Mouse (Mus musculus) Patski (cell line): ENCODE measurements around the gene Eps8l2. TPM values are rescaled to one million over a fixed set of nuclear protein-coding genes. Genes with fewer than 3 reads are reported as not detected.

ENCODE experiments used
- ATAC-seq: fragments of 100-300 bp; one replicate; pipeline ENCODE4 v1.8.0; 2021
- CTCF ChIA-PET: fragments of 350-600 bp; sonication (Branson Sonifier 250); formaldehyde crosslinking; loops from one replicate; lab custom pipeline; 2022; ENCODE audit warnings: inconsistent platforms; lab: Charles Lee
- POLR2A ChIA-PET: fragments of 350-600 bp; sonication (Branson Sonifier 250); formaldehyde crosslinking; loops from one replicate; lab custom pipeline; 2022; ENCODE audit warnings: antibody characterized with exemption, inconsistent platforms; lab: Charles Lee
- DNase-seq: peaks from one replicate; pipeline ENCODE4 v3.0.0-alpha.2; 2011; ENCODE audit warnings: low read depth, low spot score
- H3K27me3 ChIP-seq: fragments of 371-371 bp; one replicate; pipeline ENCODE4 v1.5.1; 2021
- CTCF ChIP-seq: fragments of 100-300 bp; IDR thresholded peaks from one replicate; pipeline ENCODE4 v1.5.1; 2021
- in situ Hi-C: fragments of 300-500 bp; cut with MboI; formaldehyde crosslinking; loops from 3 replicates; pipeline ENCODE4 v1.11.1; 2018; ENCODE audit warnings: low pct_unique_long_range_greater_than_20kb, mixed read lengths
- polyA plus RNA-seq: library from polyadenylated mRNA; unstranded; gene quantifications from one replicate; pipeline ENCODE4 v1.2.3, GENCODE M21; 2021

Gene Eps8l2
- polyA plus RNA-seq, 1 experiment from 2014 or later = 114 TPM

GRCm38 (mm10) chr7:141340476-141340875 lies 1.8 kb downstream of the Eps8l2 start:
- DNase-seq = no peak
- POLR2A ChIA-PET = interaction anchor here (1.8 to 1.9 kb wide), 2 partner anchors 12 to 20 kb away, joined by 6 to 8 read pairs; no protein-coding TSS in a partner anchor
- TF ChIP-seq CTCF = no peak
- CTCF ChIA-PET = interaction anchor here (1.1 to 1.9 kb wide), 5 partner anchors 9 to 55 kb away, joined by 3 to 4 read pairs (median 3); no protein-coding TSS in a partner anchor
- no peaks in the 10 kb centered on the region for H3K27me3 ChIP-seq
- ATAC-seq = peak; percentile 45
- in situ Hi-C loops = no loop called here

GRCm38 (mm10) chr7:141341689-141342226 lies 3.1 kb downstream of the Eps8l2 start:
- in situ Hi-C loops = no loop called here
- CTCF ChIA-PET = interaction anchor here (1.2 to 1.9 kb wide), 4 partner anchors 19 to 101 kb away, joined by 3 to 4 read pairs (median 3); no protein-coding TSS in a partner anchor
- ATAC-seq (no peak), DNase-seq (no peak)
- TF ChIP-seq CTCF = no peak
- POLR2A ChIA-PET = interaction anchor here (1.0 kb wide), 1 partner anchor 13 kb away, joined by 3 read pairs; no protein-coding TSS in a partner anchor
- H3K27me3 ChIP-seq = no peaks in the 10 kb centered on the region

- POLR2A ChIA-PET = interaction anchor here (1.3 kb wide), 1 partner anchor 14 kb away, joined by 3 read pairs; no protein-coding TSS in a partner anchor
- no peaks in the 10 kb centered on the region for H3K27me3 ChIP-seq
- in situ Hi-C loops = no loop called here
Observed at GRCm38 (mm10) chr7:141343230-141343629, 4.5 kb downstream of the Eps8l2 start.

GRCm38 (mm10) chr7:141343696-141344095 lies 5.0 kb downstream of the Eps8l2 start:
- CTCF ChIA-PET = interaction anchor here (1.0 kb wide), 1 partner anchor 14 kb away, joined by 3 read pairs; no protein-coding TSS in a partner anchor
- POLR2A ChIA-PET = interaction anchor here (1.3 kb wide), 1 partner anchor 14 kb away, joined by 3 read pairs; no protein-coding TSS in a partner anchor

More at GRCm38 (mm10) chr7:141343230-141343629, 4.5 kb downstream of the Eps8l2 start:
- TF ChIP-seq CTCF = no peak
- ATAC-seq (no peak), DNase-seq (no peak)
- CTCF ChIA-PET = interaction anchor here (1.0 kb wide), 1 partner anchor 14 kb away, joined by 3 read pairs; no protein-coding TSS in a partner anchor

GRCm38 (mm10) chr7:141344787-141345186 lies 6.1 kb downstream of the Eps8l2 start:
- ATAC-seq = no peak
- in situ Hi-C loops = no loop called here
- no peak for DNase-seq
- CTCF ChIA-PET = interaction anchor here (1.2 to 1.6 kb wide), 3 partner anchors 11 to 20 kb away, joined by 4 to 5 read pairs (median 4); no protein-coding TSS in a partner anchor
- TF ChIP-seq CTCF = no peak
- POLR2A ChIA-PET = interaction anchor here (0.6 to 0.7 kb wide), 2 partner anchors 12 to 1343 kb away, joined by 3 to 5 read pairs; no protein-coding TSS in a partner anchor
- H3K27me3 ChIP-seq = no peaks in the 10 kb centered on the region

More at GRCm38 (mm10) chr7:141343696-141344095, 5.0 kb downstream of the Eps8l2 start:
- TF ChIP-seq CTCF = no peak
- no peak for DNase-seq
- H3K27me3 ChIP-seq = no peaks in the 10 kb centered on the region
- in situ Hi-C loops = no loop called here
- ATAC-seq = no peak

- TF ChIP-seq CTCF = no peak
- DNase-seq = no peak
Observed at GRCm38 (mm10) chr7:141351061-141351460, 12.4 kb downstream of the Eps8l2 start.

DNA sequence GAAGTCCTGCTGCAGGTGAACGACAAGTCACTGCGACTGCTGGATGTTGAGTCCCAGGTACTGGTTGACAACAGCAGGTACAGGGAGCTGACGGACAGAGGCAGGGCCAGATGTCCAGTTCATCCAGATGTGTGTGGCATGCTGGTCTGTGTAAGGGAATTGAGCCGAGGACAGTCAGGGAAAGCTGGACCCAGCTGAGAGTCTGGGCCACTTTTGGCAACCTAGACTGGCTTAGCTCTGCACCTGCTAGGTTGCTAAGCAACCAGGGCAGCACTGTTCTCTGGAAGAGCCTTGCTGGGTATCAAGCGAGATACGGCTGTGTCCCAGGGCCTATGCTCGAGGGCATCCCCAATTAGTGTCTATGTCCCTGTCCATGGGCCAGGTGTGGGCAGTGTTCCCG lies 16.4 kb downstream of the Eps8l2 start:
- CTCF ChIA-PET = interaction anchor here (0.8 to 1.5 kb wide), 2 partner anchors 9 to 29 kb away, joined by 3 to 4 read pairs; no protein-coding TSS in a partner anchor
- no peaks in the 10 kb centered on the region for H3K27me3 ChIP-seq
- TF ChIP-seq CTCF = no peak
- in situ Hi-C loops = no loop called here
- no peak for ATAC-seq
- POLR2A ChIA-PET = no interaction called here
- DNase-seq = no peak

More at GRCm38 (mm10) chr7:141351061-141351460, 12.4 kb downstream of the Eps8l2 start:
- ChIA-PET POLR2A (no interaction called here), CTCF (interaction anchor here (1.5 kb wide), 1 partner anchor 13 kb away, joined by 3 read pairs; no protein-coding TSS in a partner anchor)
- ATAC-seq = no peak
- in situ Hi-C loops = no loop called here
- H3K27me3 ChIP-seq = no peaks in the 10 kb centered on the region

GRCm38 (mm10) chr7:141355626-141356326 lies 17.1 kb downstream of the Eps8l2 start:
- POLR2A ChIA-PET = no interaction called here
- no peaks in the 10 kb centered on the region for H3K27me3 ChIP-seq
- CTCF ChIA-PET = interaction anchor here (1.5 kb wide), 1 partner anchor 9 kb away, joined by 4 read pairs; no protein-coding TSS in a partner anchor
- DNase-seq = no peak
- ATAC-seq = no peak
- TF ChIP-seq CTCF = no peak
- in situ Hi-C loops = no loop called here

GRCm38 (mm10) chr7:141356971-141357370 lies 18.3 kb downstream of the Eps8l2 start:
- ATAC-seq = no peak
- TF ChIP-seq CTCF = no peak
- no peak for DNase-seq
- no peaks in the 10 kb centered on the region for H3K27me3 ChIP-seq
- in situ Hi-C loops = no loop called here
- POLR2A ChIA-PET = interaction anchor here (0.7 to 1.4 kb wide), 3 partner anchors 14 to 100 kb away, joined by 3 to 4 read pairs (median 3); partner anchors contain the start of gene Taldo1
- CTCF ChIA-PET = interaction anchor here (0.7 to 1.4 kb wide), 3 partner anchors 11 to 14 kb away, joined by 3 to 5 read pairs (median 5); no protein-coding TSS in a partner anchor

- no peaks in the 10 kb centered on the region for H3K27me3 ChIP-seq
- no peak for ATAC-seq
- in situ Hi-C loops = no loop called here
- CTCF ChIA-PET = interaction anchor here (1.3 to 2.2 kb wide), 3 partner anchors 14 to 47 kb away, joined by 3 to 6 read pairs (median 4); partner anchors contain the start of gene Eps8l2
- POLR2A ChIA-PET = interaction anchor here (1.2 to 2.6 kb wide), 3 partner anchors 10 to 22 kb away, joined by 3 to 8 read pairs (median 5); partner anchors contain the start of gene Eps8l2
- TF ChIP-seq CTCF = no peak
- no peak for DNase-seq
Observed at GRCm38 (mm10) chr7:141361510-141361909, 22.8 kb downstream of the Eps8l2 start.
